Mouse (Mus musculus): Measurements from ENCODE around the gene Gpatch8.

Gene Gpatch8

DNA sequence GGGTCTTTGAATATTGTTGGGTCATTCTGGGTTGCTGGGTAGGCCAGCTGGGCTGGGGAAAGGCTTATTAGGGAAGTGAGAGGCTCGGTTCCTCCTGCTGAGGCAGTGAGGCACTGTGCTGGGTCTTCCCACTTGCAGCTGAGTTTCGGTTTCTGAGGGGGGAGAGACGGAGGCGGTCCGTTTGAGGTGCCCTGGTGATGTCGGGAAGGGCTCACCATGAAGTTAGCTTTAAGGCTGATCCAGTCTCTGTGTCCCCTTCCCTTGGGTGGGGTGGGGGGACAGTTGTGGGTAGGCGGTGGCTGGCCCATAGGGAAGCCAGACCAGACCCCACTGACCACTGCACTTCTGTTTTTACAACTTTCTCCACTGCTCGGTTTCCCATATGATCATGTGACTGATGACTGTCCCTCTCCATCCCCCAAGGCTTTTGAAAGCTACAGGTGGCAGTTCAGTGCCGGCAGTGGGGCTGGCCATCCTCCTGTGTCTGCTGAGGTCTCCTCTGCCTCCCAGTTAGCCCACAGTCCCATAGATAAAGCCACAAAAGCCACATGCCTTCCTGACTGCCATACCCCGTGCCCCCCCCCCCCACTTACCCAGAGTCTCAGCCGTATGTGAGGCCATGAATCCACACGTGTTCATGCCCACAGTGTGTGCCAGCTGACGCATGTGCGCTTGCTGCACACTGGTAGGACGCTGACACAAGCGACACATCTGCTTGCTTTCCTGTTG, 123.9 kb downstream of the Gpatch8 start:
- DNase-seq: no peak

GRCm38 (mm10) chr11:102431728-102432114, 124.5 kb downstream of the Gpatch8 start:
- DNase-seq: no peak

- peak; percentile 88 for DNase-seq
Measured at GRCm38 (mm10) chr11:102431018-102431645, 125.1 kb downstream of the Gpatch8 start.

DNA sequence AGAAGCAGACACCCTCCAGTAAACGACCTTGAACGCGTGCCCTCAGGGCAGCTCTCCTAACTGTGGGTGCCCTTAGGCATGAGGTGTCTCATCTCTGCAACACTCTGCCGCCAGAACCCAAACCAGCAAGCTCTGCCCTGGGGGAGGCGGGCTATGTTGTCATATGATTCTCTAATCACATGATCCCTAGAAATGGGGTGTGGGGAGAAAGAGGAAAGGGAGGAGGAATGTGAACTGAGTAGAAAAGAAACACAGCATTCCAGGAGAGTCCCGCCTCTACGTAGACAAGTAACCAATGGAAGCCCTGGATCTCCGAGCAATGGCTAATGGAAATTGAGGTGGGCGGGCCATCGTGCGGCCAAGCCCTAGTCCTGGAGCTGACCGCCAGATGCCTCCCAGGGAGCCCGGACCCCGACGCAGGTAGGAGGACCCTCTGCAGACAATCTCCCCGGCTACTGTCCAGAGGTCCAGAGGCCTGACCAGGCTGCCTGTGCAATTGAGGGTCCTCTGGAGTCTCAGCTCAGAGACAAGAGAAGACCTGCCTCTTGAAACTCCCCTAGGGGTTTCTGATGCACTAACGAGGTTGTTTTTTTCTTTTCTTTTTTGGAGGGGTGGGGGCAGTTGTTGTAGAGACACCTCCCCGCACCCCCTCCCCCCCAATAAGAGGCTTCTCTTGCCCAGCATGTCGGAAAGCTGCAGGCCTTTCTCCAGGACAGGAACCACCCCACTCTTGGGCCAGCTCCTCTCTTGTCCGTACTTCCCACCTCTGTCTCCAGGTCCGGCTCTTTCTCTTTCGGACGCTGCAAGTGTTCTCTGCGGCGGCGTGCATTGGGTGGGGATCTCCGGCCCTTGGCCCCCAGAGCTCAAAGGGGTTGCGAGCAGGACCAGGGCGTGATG, 125.8 kb downstream of the Gpatch8 start, which contains the start of gene Grn:
TSS of gene Grn (plus strand) at position 195 of the 897 bp plus-strand sequence.
- DNase-seq: peak; percentile 97

- DNase-seq: no peak
Measured at GRCm38 (mm10) chr11:102429551-102429950, 126.6 kb downstream of the Gpatch8 start.

DNA sequence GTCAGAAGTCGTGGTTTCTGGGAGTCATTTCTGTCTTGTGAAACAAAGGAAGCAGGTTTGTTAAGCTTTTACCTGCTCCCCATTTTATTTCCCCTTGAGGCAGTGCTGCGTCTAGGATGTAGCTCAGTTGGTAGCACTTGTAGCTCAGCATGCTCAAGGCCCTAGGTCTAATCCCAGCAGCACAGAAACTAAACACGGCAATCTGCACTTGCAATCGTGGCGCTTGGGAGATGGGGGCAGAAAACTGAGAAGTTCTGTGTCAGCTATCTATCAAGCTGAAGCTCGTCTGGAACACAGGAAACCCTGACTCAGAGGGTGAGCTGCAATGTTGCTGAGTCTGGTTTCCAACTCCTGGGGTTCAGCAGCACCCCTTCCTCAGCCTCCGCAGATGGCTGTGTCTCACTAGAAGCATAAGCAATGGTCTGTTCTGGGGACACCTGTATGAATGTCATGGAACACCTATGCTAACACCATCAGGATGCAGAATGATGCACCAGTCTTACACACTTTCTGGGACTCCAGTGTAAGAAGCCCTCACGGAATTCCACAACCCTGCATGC, 127.1 kb downstream of the Gpatch8 start:
- no peak for DNase-seq
